Mouse (Mus musculus) midbrain, embryonic 12.5 days (tissue): Measurements from ENCODE around the gene Kcnk4. TPM values are rescaled to one million over a fixed set of nuclear protein-coding genes. Genes with fewer than 3 reads are reported as not detected.

Experiments used
- ATAC-seq: fragments of 200-750 bp; cut with Nextera tagmentation; 2 replicates; pipeline ENCODE4 v1.8.0; 2017; ENCODE audit warnings: low read depth, moderate TSS enrichment, moderate library complexity; ENCODE audit not compliant: low FRiP score
- H3K27ac ChIP-seq: fragments of 300-500 bp; sonication (generic); replicated peaks from 2 replicates; pipeline ENCODE4 v1.5.1; 2016; ENCODE audit warnings: mild to moderate bottlenecking
- H3K27me3 ChIP-seq: fragments of 300-500 bp; sonication (generic); 2 replicates; pipeline ENCODE4 v1.6.1; 2016; ENCODE audit warnings: mild to moderate bottlenecking
- H3K36me3 ChIP-seq: fragments of 300-500 bp; sonication (generic); 2 replicates; pipeline ENCODE4 v1.6.1; 2016
- H3K4me1 ChIP-seq: fragments of 300-500 bp; sonication (generic); 2 replicates; pipeline ENCODE4 v1.6.1; 2016
- H3K4me2 ChIP-seq: fragments of 300-500 bp; sonication (generic); replicated peaks from 2 replicates; pipeline ENCODE4 v1.6.1; 2016; ENCODE audit warnings: mild to moderate bottlenecking, moderate library complexity
- H3K4me3 ChIP-seq: fragments of 300-500 bp; sonication (generic); 2 replicates; pipeline ENCODE4 v1.5.1; 2016; ENCODE audit warnings: mild to moderate bottlenecking
- H3K9ac ChIP-seq: fragments of 300-500 bp; sonication (generic); replicated peaks from 2 replicates; pipeline ENCODE4 v1.6.1; 2016; ENCODE audit warnings: mild to moderate bottlenecking, moderate library complexity
- H3K9me3 ChIP-seq: fragments of 300-500 bp; sonication (generic); 2 replicates; pipeline ENCODE4 v1.6.1; 2016; ENCODE audit warnings: mild to moderate bottlenecking
- WGBS: fragments of 180-500 bp; shearing (Covaris S2); methylation state at CpG from one replicate; pipeline ENCODE4 v1.1.7; 2016; 5-methylcytosine and 5-hydroxymethylcytosine counted together
- polyA plus RNA-seq: library from polyadenylated mRNA; unstranded; fragments of >200 nt; fragmentation: Nextera tagmentation; extraction: Ambion mirVana; gene quantifications from 2 replicates; pipeline ENCODE4 v1.2.1, GENCODE M21; 2016

The Kcnk4 gene
- polyA plus RNA-seq, 1 experiment from 2014 or later: 0.19 TPM

DNA sequence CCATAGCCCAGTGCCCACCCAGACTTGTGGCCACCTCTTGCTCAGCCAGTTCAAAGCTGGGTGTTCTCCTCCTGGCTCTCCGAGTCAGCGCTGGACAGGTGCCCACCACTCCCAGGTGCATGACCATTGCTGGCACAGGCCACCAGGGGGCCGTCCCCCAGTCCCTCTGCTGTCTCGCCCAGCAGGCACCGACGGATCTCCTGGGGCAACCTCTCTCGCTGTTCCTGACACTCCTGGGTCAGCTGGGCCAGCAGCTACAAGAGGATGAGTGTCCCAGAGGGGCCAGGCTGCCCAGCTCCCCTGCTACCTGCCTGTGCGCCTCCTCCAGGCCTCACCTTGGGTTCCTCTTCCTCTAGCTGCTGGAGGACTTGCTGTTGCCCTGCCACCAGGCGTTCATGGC is 19.7 kb upstream of the Kcnk4 start:
- 54% methylated on average over 9 of the region's 9 CpGs for WGBS
- Histone ChIP-seq H3K27ac (no peak overlapping the region), H3K4me1 (peaks cover 23% of the 10 kb centered on the region), H3K4me2 (no peak overlapping the region), H3K4me3 (no peak overlapping the region), H3K9me3 (no peaks in the 10 kb centered on the region), H3K36me3 (peaks cover 7% of the 10 kb centered on the region), H3K9ac (no peak overlapping the region), H3K27me3 (no peaks in the 10 kb centered on the region)
- ATAC-seq: no peak

DNA sequence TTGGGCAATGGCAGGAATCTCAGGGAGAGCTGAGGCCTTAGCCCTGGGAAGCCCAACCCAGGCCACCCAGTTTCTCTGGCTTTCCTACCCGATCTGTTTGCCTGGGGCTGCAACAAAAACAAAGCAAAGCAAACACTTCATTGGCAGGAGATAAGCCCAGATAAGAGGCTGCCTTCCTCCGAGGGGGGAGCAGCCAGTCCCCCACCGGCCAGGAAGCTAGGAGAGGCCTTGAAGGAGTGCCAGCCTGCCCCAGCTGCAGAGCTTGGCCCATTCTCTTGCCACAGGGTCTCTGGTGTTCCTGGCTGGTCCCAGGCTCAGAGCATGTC is 18.4 kb upstream of the Kcnk4 start:
- WGBS: 35% methylated on average over 3 of the region's 3 CpGs
- Histone ChIP-seq H3K27ac (peak overlapping the region; percentile 98; the same call in 1 of the 2 replicates), H3K4me2 (peak overlapping the region; percentile 83), H3K4me3 (peak overlapping the region; percentile 60), H3K27me3 (no peaks in the 10 kb centered on the region), H3K36me3 (peaks cover 7% of the 10 kb centered on the region), H3K9ac (peak overlapping the region; percentile 56), H3K4me1 (peaks cover 23% of the 10 kb centered on the region), H3K9me3 (no peaks in the 10 kb centered on the region)
- no peak for ATAC-seq

DNA sequence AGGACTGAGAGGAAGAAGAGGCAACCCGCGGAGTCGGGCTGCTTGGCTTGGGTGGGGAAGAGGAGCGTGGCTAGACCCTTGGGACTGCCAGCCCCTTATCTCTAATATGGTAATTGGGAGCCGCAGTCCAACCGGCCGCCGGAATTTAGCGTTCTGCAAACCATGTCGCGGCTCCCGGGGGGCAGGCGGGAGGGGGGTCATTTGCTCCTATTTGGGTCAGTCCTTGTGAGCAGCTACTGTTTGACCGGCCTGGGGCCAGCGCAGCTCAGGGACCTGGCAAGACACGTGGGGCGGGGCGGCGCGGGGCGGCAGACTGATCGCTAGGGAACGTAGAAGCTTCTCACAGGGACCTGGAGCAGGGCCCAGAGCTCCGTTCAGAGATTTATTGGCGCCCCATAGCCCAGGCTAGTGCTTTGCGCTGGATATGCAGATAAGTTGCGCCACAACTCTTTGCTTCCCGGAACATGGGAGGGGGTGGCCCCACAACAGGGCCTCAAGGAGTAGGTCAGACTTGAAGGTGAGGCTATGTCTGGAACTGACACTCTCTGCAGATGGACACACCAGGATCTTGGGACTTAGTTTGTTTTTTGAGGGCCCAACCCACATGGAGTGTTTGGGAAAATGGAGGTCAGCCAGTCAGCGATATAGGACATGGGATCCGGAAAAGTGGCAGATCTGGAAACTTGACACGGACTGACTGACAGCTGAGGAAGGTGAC is 17.8 kb upstream of the Kcnk4 start:
- peak; percentile 44 for ATAC-seq
- peak overlapping the region; percentile 83 for H3K4me2 ChIP-seq
- peaks cover 7% of the 10 kb centered on the region for H3K36me3 ChIP-seq

DNA sequence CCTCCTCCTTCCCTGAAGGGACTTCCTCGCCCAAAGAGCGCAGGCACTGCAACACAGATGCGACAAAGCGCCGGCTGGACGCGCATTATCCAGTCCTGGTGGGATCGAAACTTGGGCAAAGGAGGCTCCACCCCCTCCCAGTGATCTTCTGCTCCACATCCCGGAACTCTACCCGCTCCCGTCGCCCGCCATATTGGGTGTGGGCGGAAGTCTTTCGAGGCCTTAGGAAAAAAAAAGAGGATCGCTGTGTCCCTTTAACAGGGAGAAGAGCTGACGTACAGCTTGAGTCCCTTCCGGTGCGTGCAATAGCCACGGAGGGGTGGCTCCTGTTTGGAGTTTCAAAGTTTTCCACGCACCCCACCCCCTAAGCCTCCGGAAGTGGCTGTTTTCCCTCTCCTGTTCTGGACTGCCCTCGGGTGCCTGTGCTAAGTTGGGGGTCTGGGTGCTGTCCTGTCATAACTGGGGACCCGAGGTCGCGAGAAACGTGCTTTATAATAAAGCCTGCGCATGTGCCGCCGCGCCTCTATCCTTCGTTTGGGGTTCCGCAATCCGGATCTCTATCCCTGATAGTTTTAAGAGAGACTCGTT is 17.2 kb upstream of the Kcnk4 start:
- Histone ChIP-seq H3K27me3 (no peaks in the 10 kb centered on the region), H3K4me2 (peak overlapping the region; percentile 83), H3K4me3 (peak overlapping the region; percentile 60), H3K9ac (peak overlapping the region; percentile 56), H3K4me1 (peaks cover 23% of the 10 kb centered on the region), H3K36me3 (peaks cover 7% of the 10 kb centered on the region), H3K27ac (peak overlapping the region; percentile 98), H3K9me3 (no peaks in the 10 kb centered on the region)
- ATAC-seq: peak; percentile 77
- WGBS: 1% methylated on average over 35 of the region's 35 CpGs

More for the DNA sequence above, 17.8 kb upstream of the Kcnk4 start:
- Histone ChIP-seq H3K9ac (peak overlapping the region; percentile 56), H3K4me3 (peak overlapping the region; percentile 60), H3K27ac (peak overlapping the region; percentile 98), H3K4me1 (peaks cover 23% of the 10 kb centered on the region), H3K9me3 (no peaks in the 10 kb centered on the region), H3K27me3 (no peaks in the 10 kb centered on the region)
- 3% methylated on average over 31 of the region's 31 CpGs for WGBS

DNA sequence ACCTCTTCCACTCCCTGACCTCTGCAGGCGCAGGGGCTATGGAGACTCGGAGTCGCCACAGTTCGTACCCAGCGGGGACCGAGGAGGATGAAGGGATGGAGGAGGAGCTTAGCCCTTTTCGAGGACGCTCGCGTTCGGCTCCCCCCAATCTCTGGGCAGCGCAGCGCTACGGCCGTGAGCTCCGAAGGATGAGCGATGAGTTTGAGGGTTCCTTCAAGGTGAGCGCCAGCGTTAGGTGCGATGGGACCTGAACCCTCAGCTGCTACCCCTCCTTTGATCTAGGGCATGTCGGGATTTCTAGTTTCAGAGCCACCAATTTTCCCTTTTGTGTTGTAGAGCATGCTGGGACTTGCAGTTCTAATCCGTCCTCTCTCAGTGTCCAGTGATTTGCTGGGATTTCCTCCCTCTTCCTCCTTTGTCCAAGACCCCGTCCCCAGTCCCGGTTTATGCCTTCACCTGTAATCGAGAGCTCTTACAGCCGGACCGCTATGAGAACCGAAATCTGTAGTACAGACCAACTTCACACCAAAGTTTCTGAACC is 16.4 kb upstream of the Kcnk4 start:
- peaks cover 9% of the 10 kb centered on the region for H3K36me3 ChIP-seq
- peak overlapping the region; percentile 83 for H3K4me2 ChIP-seq
- H3K27ac ChIP-seq: peak overlapping the region; percentile 98
- peaks cover 23% of the 10 kb centered on the region for H3K4me1 ChIP-seq
- peak; percentile 66 for ATAC-seq
- peak overlapping the region; percentile 60 for H3K4me3 ChIP-seq
- no peaks in the 10 kb centered on the region for H3K9me3 ChIP-seq
- H3K27me3 ChIP-seq: no peaks in the 10 kb centered on the region
- WGBS: under 1% methylated on average over 28 of the region's 28 CpGs
- peak overlapping the region; percentile 56 for H3K9ac ChIP-seq

DNA sequence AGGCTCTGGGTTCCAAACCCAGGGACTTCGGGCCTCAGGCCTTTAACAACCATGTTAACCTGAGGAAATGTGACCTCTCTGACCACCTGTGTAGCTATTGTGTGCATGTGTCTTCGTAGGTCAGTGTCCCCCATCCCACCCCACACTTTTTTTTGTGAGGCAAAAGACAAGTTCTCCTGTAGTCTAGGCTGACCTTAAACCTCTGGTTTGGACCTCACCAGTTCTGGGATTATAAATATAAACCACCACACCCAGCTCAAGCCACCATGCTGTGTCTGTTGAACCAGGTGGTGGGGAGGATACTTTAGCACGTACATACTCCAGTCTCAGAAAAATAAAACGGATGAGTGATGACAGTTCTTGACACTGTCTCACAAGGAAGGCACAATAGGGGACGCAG is 15.6 kb upstream of the Kcnk4 start:
- 0 out of 2 replicates have a peak, but pooled peaks cover 4% of the 10 kb centered on the region for H3K36me3 ChIP-seq
- peak overlapping the region; percentile 98; the same call in 1 of the 2 replicates for H3K27ac ChIP-seq
- 60% methylated on average over 5 of the region's 5 CpGs for WGBS
- peaks cover 23% of the 10 kb centered on the region for H3K4me1 ChIP-seq
- no peaks in the 10 kb centered on the region for H3K27me3 ChIP-seq
- H3K9me3 ChIP-seq: no peaks in the 10 kb centered on the region
- no peak for ATAC-seq
- peak overlapping the region; percentile 56 for H3K9ac ChIP-seq
- H3K4me2 ChIP-seq: peak overlapping the region; percentile 83
- H3K4me3 ChIP-seq: peak overlapping the region; percentile 60

DNA sequence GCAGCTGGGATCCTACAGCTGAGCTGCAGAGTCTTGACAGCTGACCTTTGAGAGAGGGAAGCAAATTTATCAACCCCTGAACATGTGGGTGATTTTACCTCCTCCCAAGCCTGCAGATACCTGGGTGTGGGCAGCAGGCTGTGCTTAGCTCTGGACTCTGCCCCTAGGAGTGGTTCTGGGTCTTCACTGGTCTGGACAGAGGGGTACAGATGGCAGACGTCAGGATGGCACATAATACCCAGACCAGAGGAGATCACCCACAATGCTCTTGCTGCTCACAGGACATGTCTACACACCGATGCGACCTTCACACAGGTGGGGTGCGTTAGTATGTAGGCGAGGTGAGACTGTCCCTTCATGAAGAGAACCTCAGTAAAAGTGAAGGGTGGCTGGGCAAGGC is 15.2 kb upstream of the Kcnk4 start:
- Histone ChIP-seq H3K9ac (no peak overlapping the region; the same call in 1 of the 2 replicates), H3K4me2 (no peak overlapping the region)

DNA sequence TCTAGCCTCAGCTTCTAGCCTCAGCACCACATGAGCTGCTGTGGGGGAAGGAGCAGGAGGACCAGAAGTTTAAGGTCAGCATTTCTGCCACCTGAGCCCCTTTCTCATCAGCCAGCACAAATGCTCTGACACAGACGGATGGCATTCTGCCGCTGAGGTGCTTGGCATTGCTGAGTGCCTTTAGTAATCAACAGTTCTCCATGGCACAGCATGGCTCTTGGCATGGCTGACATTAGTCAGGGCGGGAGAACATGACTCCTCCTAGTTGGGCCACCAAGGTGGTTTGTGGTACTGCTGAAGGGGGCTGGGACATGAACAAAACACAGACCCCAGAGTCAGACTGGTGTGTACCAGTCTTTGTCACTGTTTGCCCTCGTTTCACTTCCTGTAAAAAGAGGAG is 13.9 kb upstream of the Kcnk4 start:
- Histone ChIP-seq H3K4me2 (no peak overlapping the region), H3K9me3 (no peaks in the 10 kb centered on the region), H3K4me1 (peaks cover 24% of the 10 kb centered on the region), H3K36me3 (0 out of 2 replicates have a peak, but pooled peaks cover 4% of the 10 kb centered on the region), H3K27ac (no peak overlapping the region), H3K9ac (no peak overlapping the region), H3K27me3 (no peaks in the 10 kb centered on the region), H3K4me3 (no peak overlapping the region)
- 73% methylated on average over 4 of the region's 4 CpGs for WGBS
- no peak for ATAC-seq

More for the DNA sequence above, 15.2 kb upstream of the Kcnk4 start:
- no peaks in the 10 kb centered on the region for H3K9me3 ChIP-seq
- WGBS: 91% methylated on average over 5 of the region's 5 CpGs
- no peaks in the 10 kb centered on the region for H3K27me3 ChIP-seq
- no peak for ATAC-seq
- H3K4me1 ChIP-seq: peaks cover 23% of the 10 kb centered on the region
- 0 out of 2 replicates have a peak, but pooled peaks cover 4% of the 10 kb centered on the region for H3K36me3 ChIP-seq
- no peak overlapping the region for H3K4me3 ChIP-seq
- H3K27ac ChIP-seq: no peak overlapping the region

DNA sequence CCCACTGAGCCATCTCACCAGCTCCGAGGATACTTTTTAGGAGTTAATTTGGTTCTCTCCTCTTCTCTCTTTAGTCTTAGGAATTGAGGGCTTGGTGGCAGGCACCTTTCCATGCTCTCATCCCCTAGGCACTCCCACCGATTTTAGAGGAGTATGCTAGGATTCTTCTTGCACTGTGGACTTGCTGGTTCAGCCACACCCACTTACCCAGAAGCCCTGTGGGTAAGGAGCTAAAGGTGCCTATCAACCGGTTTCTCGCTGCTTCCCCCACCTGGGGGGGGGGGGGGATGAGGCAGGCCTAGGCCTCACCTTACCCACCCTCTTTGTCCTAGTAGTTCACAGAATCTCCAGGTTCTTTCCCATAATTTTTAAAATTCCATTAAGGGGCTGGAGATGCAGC is 13.4 kb upstream of the Kcnk4 start:
- Histone ChIP-seq H3K9ac (no peak overlapping the region), H3K36me3 (0 out of 2 replicates have a peak, but pooled peaks cover 4% of the 10 kb centered on the region), H3K9me3 (no peaks in the 10 kb centered on the region), H3K4me1 (peaks cover 24% of the 10 kb centered on the region), H3K27me3 (no peaks in the 10 kb centered on the region), H3K27ac (no peak overlapping the region), H3K4me2 (no peak overlapping the region), H3K4me3 (no peak overlapping the region)
- no peak for ATAC-seq
- 66% methylated on average over 4 of the region's 4 CpGs for WGBS

DNA sequence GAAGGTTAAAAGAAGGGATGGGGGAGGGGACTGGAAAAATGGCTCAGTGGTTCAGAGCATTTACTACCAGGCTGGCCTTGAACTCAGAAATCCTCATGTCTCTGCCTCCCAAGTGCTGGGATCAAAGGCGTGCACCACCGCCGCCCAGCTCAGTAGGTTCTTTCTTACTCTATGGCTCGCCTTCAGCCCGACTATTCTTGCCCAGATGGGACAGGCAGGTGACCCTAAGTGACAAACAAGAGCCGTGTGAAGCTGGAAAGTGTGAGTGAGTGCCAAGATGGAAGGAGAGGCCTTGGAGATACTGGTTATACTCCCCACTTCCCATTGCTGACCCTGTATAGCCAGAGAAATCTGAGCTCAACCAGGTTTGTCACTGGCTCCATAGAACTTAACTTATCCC is 9.4 kb upstream of the Kcnk4 start:
- WGBS: 93% methylated on average over 6 of the region's 6 CpGs
- ATAC-seq: no peak
- no peak overlapping the region for H3K9ac ChIP-seq
- no peaks in the 10 kb centered on the region for H3K9me3 ChIP-seq
- H3K36me3 ChIP-seq: 0 out of 2 replicates have a peak, but pooled peaks cover 4% of the 10 kb centered on the region
- H3K4me2 ChIP-seq: no peak overlapping the region
- H3K27ac ChIP-seq: no peak overlapping the region
- H3K4me3 ChIP-seq: no peak overlapping the region
- H3K27me3 ChIP-seq: 0 out of 2 replicates have a peak, but pooled peaks cover 3% of the 10 kb centered on the region
- peaks cover 32% of the 10 kb centered on the region for H3K4me1 ChIP-seq

DNA sequence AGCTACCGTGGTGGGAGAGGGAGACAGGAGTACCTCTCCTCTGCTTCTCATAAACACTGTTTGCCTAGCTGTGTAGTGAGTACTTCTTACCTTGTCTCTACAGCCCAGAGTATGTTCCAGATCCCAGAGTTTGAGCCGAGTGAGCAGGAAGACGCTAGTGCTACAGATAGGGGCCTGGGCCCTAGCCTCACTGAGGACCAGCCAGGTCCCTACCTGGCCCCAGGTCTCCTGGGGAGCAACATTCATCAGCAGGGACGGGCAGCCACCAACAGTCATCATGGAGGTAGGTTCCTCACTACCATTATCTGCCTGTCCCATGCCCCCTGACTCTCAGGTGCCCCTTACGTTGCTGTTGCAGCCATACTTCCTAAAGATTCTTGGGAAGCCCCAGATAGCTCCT is 8.4 kb upstream of the Kcnk4 start:
- Histone ChIP-seq H3K4me2 (peak overlapping the region; percentile 98), H3K27ac (peak overlapping the region; percentile 94), H3K4me3 (peak overlapping the region; percentile 77), H3K9me3 (no peaks in the 10 kb centered on the region), H3K36me3 (0 out of 2 replicates have a peak, but pooled peaks cover 4% of the 10 kb centered on the region), H3K4me1 (peaks cover 32% of the 10 kb centered on the region), H3K27me3 (peaks cover 9% of the 10 kb centered on the region), H3K9ac (peak overlapping the region; percentile 84)
- 20% methylated on average over 5 of the region's 5 CpGs for WGBS
- no peak for ATAC-seq

DNA sequence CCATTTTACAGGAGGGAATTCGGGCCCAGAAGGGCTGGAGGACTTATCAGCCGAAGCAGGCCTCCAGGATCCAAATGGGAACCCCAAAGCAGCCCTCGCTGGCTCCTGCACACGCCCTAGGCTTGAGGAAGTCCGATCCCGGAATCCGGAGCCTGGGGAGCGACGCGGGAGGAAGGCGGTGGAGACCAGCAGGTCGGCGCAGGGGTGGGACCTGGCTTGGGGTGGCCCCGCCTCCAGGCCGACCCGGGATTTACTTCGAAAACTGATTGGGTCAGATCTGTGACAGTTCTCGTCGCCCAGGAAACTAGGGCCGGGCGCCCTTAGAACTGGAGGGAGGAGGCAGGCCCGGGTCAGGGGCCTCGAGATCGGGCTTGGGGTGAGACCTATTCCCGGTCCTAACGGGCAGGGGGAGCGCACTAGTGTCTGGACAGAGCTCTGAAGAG is 8.0 kb upstream of the Kcnk4 start, which contains the start of gene Gpr137:
Gene Gpr137, minus strand, starts transcription at position 232 of the 443 bp plus-strand sequence.
- peaks cover 32% of the 10 kb centered on the region for H3K4me1 ChIP-seq
- WGBS: under 1% methylated on average over 27 of the region's 27 CpGs
- H3K9me3 ChIP-seq: no peaks in the 10 kb centered on the region
- ATAC-seq: peak; percentile 85
- H3K36me3 ChIP-seq: 0 out of 2 replicates have a peak, but pooled peaks cover 4% of the 10 kb centered on the region
- peak within 1 kb of the TSS; percentile 77 for H3K4me3 ChIP-seq
- H3K27me3 ChIP-seq: peaks cover 10% of the 10 kb centered on the region
- H3K27ac ChIP-seq: peak within 1 kb of the TSS; percentile 94
- H3K4me2 ChIP-seq: peak within 1 kb of the TSS; percentile 98
- peak within 1 kb of the TSS; percentile 84 for H3K9ac ChIP-seq
